Mouse (Mus musculus) monocyte, adult 59 days (primary cell): ENCODE results near the gene Cd151. TPM values are rescaled to one million over a fixed set of nuclear protein-coding genes. Genes with fewer than 3 reads are reported as not detected.

Experiments used
- total RNA-seq, 2 experiments: library from RNA; stranded (reverse); gene quantifications; one replicate each; pipeline ENCODE4 v1.2.4; 2023

Cd151 gene
- 10 to 100 TPM; 17.8 to 21.7 TPM for total RNA-seq

GRCm38 (mm10) chr7:141467230-141468030 is at the start of gene Cd151:
Gene Cd151, plus strand, starts transcription at chr7:141467392.

GRCm38 (mm10) chr7:141429310-141429709 is 37.9 kb upstream of the Cd151 start, which contains the start of gene Cend1:
Gene Cend1, minus strand, starts transcription at chr7:141429491.

GRCm38 (mm10) chr7:141437178-141438120 is 29.7 kb upstream of the Cd151 start, which contains the start of gene Slc25a22:
Gene Slc25a22, minus strand, starts transcription at chr7:141437892.

GRCm38 (mm10) chr7:141443828-141444237 is 23.4 kb upstream of the Cd151 start, which contains the start of gene Pidd1:
Gene Pidd1, minus strand, starts transcription at chr7:141444025.

GRCm38 (mm10) chr7:141447110-141447991 is 19.8 kb upstream of the Cd151 start, which contains the start of gene Rplp2:
Gene Rplp2, plus strand, starts transcription at chr7:141447370.

GRCm38 (mm10) chr7:141454967-141455551 is 12.1 kb upstream of the Cd151 start, which contains the start of gene Pnpla2:
Gene Pnpla2, plus strand, starts transcription at chr7:141455198.

GRCm38 (mm10) chr7:141460391-141461113 is 6.6 kb upstream of the Cd151 start, which contains the start of gene Cracr2b:
Gene Cracr2b, plus strand, starts transcription at chr7:141461094.

GRCm38 (mm10) chr7:141475011-141475804 is 8.0 kb downstream of the Cd151 start, which contains the start of the genes Polr2l and Tspan4:
Gene Polr2l, minus strand, starts transcription at chr7:141475132.
Gene Tspan4, plus strand, starts transcription at chr7:141475240.

Other genes starting within 250 kb of the Cd151 start
- gene Phrf1, start 238.6 kb upstream of the Cd151 start, total RNA-seq = 100 to 1,000 TPM; 109 to 116 TPM
- gene Irf7, start 200.9 kb upstream of the Cd151 start, total RNA-seq = 100 to 1,000 TPM; 105 to 145 TPM
- not detected for gene Cdhr5, start 190.6 kb upstream of the Cd151 start, total RNA-seq
- gene Sct, start 188.3 kb upstream of the Cd151 start, total RNA-seq = not detected
- gene Drd4, start 175.4 kb upstream of the Cd151 start, total RNA-seq = not detected
- gene Deaf1, start 139.7 kb upstream of the Cd151 start, total RNA-seq = 10 to 100 TPM; 30.2 to 30.5 TPM
- 1 to 10 TPM; 5.4 to 7.1 TPM for gene Tmem80, start 139.7 kb upstream of the Cd151 start, total RNA-seq
- gene Eps8l2, start 128.5 kb upstream of the Cd151 start, total RNA-seq = not detected
- 100 to 1,000 TPM; 469 to 488 TPM for gene Taldo1, start 75.2 kb upstream of the Cd151 start, total RNA-seq
- 10 to 100 TPM; 28.9 to 32.7 TPM for gene Gatd1, start 53.3 kb upstream of the Cd151 start, total RNA-seq
- gene Cend1, start 37.9 kb upstream of the Cd151 start, total RNA-seq = not detected
- gene Slc25a22, start 29.5 kb upstream of the Cd151 start, total RNA-seq = 10 to 100 TPM; 34.3 to 35.9 TPM
- 1 to 10 TPM; 2.6 to 3.8 TPM for gene Pidd1, start 23.4 kb upstream of the Cd151 start, total RNA-seq
- gene Rplp2, start 20.0 kb upstream of the Cd151 start, total RNA-seq = 1,000 to 10,000 TPM; 1,146 to 1,432 TPM
- gene Pnpla2, start 12.2 kb upstream of the Cd151 start, total RNA-seq = 100 to 1,000 TPM; 126 to 136 TPM
- 10 to 100 TPM; 15.0 to 17.3 TPM for gene Cracr2b, start 6.3 kb upstream of the Cd151 start, total RNA-seq
- 10 to 100 TPM; 16.3 to 17.3 TPM for gene Polr2l, start 7.7 kb downstream of the Cd151 start, total RNA-seq
- 10 to 100 TPM; 34.5 to 39.3 TPM for gene Tspan4, start 7.8 kb downstream of the Cd151 start, total RNA-seq
- gene Chid1, start 72.5 kb downstream of the Cd151 start, total RNA-seq = 10 to 100 TPM; 31.4 to 38.5 TPM
- 100 to 1,000 TPM; 129 to 148 TPM for gene Ap2a2, start 94.8 kb downstream of the Cd151 start, total RNA-seq
- not detected for gene Muc6, start 187.9 kb downstream of the Cd151 start, total RNA-seq
- under 1 TPM; 0.63 to 0.70 TPM for gene Muc2, start 222.9 kb downstream of the Cd151 start, total RNA-seq